Mouse (Mus musculus): ENCODE data around the gene Slc7a14. TPM values are rescaled to one million over a fixed set of nuclear protein-coding genes. Genes with fewer than 3 reads are reported as not detected.

Slc7a14 gene
- polyA plus RNA-seq, 1 experiment from 2014 or later = 0.97 TPM

GRCm38 (mm10) chr3:31160046-31160445, 150.1 kb downstream of the Slc7a14 start:
- no peaks in the 10 kb centered on the region for H3K9me3 ChIP-seq (replicated peaks; ENCODE audit: control insufficient read depth, low read length)
- H3K4me2 ChIP-seq (ENCODE audit: low read depth, low read length) = no peak overlapping the region
- H3K4me1 ChIP-seq (ENCODE audit: control insufficient read depth, insufficient read depth, low read length) = no peaks in the 10 kb centered on the region
- no peak overlapping the region for H3K27ac ChIP-seq (ENCODE audit: low read length)
- 83% methylated on average over 10 of the region's 10 CpGs for WGBS
- H3K4me3 ChIP-seq (replicated peaks; ENCODE audit: low read length) = no peak overlapping the region
- H3K9ac ChIP-seq (ENCODE audit: low read length) = no peak overlapping the region
- no peaks in the 10 kb centered on the region for H3K27me3 ChIP-seq (ENCODE audit: control insufficient read depth, insufficient read depth, low read length)
- ATAC-seq (ENCODE audit: insufficient read depth, low FRiP score) = no peak
- no peaks in the 10 kb centered on the region for H3K36me3 ChIP-seq (ENCODE audit: control insufficient read depth, insufficient read depth, low read length)

DNA sequence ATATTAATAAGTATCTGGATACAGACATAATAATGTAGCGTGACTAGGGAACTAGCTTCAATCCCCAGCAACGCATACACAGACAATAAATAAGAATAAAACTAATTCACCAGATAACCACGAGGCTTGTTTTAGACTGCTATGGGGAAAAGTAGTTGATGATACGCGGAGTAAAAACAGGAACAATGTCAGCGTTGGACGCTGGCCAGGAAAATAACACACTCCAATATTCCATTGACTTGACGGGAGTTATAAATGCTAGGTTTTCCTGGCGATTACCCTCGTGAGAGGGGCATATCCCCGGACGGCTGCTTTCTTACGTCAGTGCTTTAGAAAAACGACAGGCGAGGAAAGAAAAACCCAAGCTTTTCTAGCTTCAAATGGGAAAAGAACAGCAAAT, 152.4 kb downstream of the Slc7a14 start:
- ATAC-seq (ENCODE audit: insufficient read depth, low FRiP score) = no peak

GRCm38 (mm10) chr3:31156126-31156525, 154.1 kb downstream of the Slc7a14 start:
- Histone ChIP-seq H3K9me3 (replicated peaks; ENCODE audit: control insufficient read depth, low read length) (no peaks in the 10 kb centered on the region), H3K36me3 (ENCODE audit: control insufficient read depth, insufficient read depth, low read length) (no peaks in the 10 kb centered on the region), H3K27ac (ENCODE audit: low read length) (no peak overlapping the region), H3K4me1 (ENCODE audit: control insufficient read depth, insufficient read depth, low read length) (no peaks in the 10 kb centered on the region), H3K4me3 (replicated peaks; ENCODE audit: low read length) (no peak overlapping the region), H3K4me2 (ENCODE audit: low read depth, low read length) (no peak overlapping the region), H3K27me3 (ENCODE audit: control insufficient read depth, insufficient read depth, low read length) (no peaks in the 10 kb centered on the region), H3K9ac (ENCODE audit: low read length) (no peak overlapping the region)
- ATAC-seq (ENCODE audit: insufficient read depth, low FRiP score) = no peak
- 51% methylated on average over 3 of the region's 3 CpGs for WGBS

More for the DNA sequence above, 152.4 kb downstream of the Slc7a14 start:
- no peak overlapping the region for H3K4me3 ChIP-seq (replicated peaks; ENCODE audit: low read length)
- no peaks in the 10 kb centered on the region for H3K9me3 ChIP-seq (replicated peaks; ENCODE audit: control insufficient read depth, low read length)
- no peak overlapping the region for H3K9ac ChIP-seq (ENCODE audit: low read length)
- no peaks in the 10 kb centered on the region for H3K36me3 ChIP-seq (ENCODE audit: control insufficient read depth, insufficient read depth, low read length)
- H3K27ac ChIP-seq (ENCODE audit: low read length) = no peak overlapping the region
- H3K27me3 ChIP-seq (ENCODE audit: control insufficient read depth, insufficient read depth, low read length) = no peaks in the 10 kb centered on the region
- no peaks in the 10 kb centered on the region for H3K4me1 ChIP-seq (ENCODE audit: control insufficient read depth, insufficient read depth, low read length)
- WGBS = 61% methylated on average over 15 of the region's 15 CpGs
- no peak overlapping the region for H3K4me2 ChIP-seq (ENCODE audit: low read depth, low read length)

Other genes with a start within 250 kb of the Slc7a14 start
- gene Skil, start 215.3 kb downstream of the Slc7a14 start, polyA plus RNA-seq (2015; fragmentation: Nextera tagmentation; extraction: Ambion mirVana) = 20.8 and 21.3 TPM in 2 replicates
- gene Cldn11, start 160.5 kb downstream of the Slc7a14 start, polyA plus RNA-seq (2015; fragmentation: Nextera tagmentation; extraction: Ambion mirVana) = 3.3 and 4.2 TPM in 2 replicates

Measured in stomach, embryonic 16.5 days (tissue).